Mouse (Mus musculus) neutrophil, adult 83 days (primary cell): ENCODE results near the gene Ralgapb. TPM values are rescaled to one million over a fixed set of nuclear protein-coding genes. Genes with fewer than 3 reads are reported as not detected.

Source experiments
- total RNA-seq, 2 experiments: library from RNA; stranded (reverse); gene quantifications; one replicate each; pipeline ENCODE4 v1.2.4; 2023

Ralgapb gene
- 10 to 100 TPM; 44.3 to 51.2 TPM for total RNA-seq

DNA sequence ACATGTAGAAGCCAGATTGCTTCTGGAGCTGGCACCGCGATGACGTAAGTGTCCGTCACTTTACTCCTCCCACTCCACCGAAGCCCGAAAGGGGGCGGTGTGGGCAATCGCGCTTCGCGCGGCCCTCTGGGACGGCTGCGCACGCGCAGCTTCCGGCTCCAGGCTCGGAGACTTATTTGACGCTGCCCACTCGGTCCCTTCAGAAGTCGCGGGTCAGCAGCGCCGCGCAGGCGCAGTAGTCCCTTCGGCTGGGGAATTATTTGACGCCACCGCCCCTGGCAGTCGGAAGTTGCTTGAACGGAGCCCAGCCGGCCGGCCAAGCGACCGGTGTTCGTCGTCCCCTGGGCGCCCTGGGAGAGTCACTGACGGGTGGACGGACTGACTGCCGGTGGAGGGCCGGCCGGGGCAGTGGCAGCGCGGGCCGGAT is at the start of gene Ralgapb:
Gene Ralgapb (plus strand): TSS at position 254 of the 427 bp plus-strand sequence.

DNA sequence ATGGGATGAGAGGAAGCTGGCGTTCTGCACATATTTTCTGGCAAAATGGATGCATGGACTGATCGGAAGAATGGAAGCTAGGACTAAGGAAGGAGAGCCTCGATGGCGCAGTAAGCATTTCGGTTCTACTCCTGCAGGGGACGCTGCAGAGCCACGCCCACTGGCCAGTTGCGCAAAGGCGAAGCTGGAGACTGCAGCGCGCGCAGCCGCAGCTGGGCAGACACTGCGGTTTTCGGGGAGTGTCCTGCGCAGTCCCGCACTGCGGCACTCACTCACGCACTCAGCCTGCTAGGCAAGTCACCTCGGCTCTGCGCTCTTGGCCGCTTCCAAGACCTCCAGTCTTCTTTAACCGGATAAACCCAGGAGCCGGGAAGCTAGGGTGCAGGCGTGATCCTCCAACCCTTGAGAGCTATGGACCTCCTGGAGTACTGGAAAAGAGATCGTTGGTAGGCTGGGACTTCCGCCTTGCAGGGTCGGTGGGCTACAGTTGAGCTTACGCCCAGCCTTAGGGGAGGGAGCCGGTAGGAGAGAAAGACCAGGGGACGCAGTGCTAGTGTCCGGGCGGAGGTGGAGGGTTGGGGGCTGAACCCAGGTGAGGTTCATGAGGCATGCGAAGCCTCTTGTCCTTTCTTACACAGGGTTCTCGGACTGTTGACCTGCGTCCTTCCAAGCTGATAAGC is 34.1 kb upstream of the Ralgapb start, which contains the start of gene Snhg11:
Gene Snhg11 (plus strand): TSS at position 196 of the 680 bp plus-strand sequence.

DNA sequence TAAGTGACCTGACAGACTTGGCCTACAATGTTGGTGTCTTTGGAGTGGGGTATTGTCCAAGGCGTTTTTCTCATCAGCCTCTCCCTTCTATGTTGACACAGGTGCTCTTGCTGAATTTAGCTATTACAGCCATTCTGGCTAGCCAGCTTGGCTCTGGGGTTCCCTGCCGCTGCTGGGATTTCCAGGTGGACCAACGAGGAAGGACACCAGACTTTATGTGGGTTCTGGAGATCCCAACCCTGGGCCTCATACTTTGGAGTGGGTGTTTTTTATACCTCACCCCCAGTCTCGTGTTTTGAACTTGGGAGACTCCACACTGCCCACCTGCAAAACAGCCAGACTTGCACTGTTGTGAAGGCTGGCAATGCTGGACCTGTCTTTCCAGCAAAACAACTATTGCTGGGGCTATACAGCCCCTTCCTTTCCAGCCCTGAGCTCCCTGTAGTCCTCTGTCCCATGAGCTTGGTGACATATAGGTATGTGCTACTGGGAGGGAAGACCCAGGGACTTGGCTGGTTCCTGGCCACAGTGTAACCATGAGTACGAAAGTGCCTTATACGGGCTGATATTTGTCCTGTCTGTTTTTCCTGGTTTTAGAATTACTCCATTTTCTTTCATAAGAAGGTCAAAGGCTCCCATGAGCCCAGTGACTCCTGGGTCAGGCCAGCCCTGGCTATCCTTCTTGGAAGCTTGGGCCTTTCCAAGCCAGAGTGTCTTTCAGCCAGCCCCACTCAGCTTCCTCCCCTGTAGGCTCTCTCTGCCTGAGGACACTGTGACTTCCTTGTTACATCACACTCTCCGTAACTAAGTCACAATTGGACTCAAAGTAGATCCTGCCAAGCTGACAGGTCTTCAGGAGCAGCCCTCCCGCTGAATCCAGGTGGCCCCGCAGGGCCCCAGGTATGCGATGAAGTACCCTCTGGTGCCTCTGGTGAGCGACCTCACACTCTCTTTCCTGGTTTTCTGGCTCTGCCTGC is 92.5 kb downstream of the Ralgapb start, which contains the start of gene Adig:
Gene Adig (plus strand): TSS at position 777 of the 977 bp plus-strand sequence.

DNA sequence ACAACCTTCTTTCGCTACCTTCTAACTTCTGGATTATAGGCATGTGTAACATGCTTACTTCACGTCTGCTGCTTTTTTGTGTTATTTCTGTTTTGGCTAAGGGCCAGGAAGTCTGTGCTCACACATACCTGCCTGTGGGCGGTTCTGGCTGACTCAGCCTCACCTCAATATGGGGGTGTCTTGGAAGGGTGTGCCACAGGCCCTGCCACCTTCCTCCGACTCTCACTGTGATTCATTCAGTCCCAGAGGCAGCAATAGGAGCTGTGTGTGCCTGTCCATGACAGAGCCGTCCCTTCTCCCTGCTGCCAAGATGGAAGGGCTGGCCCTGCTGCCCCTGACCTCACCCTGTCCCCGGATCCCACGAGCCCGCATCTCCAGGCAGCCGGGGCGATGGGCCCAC is 102.9 kb downstream of the Ralgapb start, which contains the start of gene Arhgap40:
Gene Arhgap40 (plus strand): TSS at position 269 of the 400 bp plus-strand sequence.

Other genes starting within 250 kb of the Ralgapb start
- gene D630003M21Rik, start 180.6 kb upstream of the Ralgapb start, total RNA-seq: not detected
- not detected for gene Bpi, start 151.8 kb upstream of the Ralgapb start, total RNA-seq
- 10 to 100 TPM; 60.8 to 64.5 TPM for gene Lbp, start 103.4 kb upstream of the Ralgapb start, total RNA-seq
- gene Snhg11, start 34.2 kb upstream of the Ralgapb start, total RNA-seq: not detected
- not detected for gene Adig, start 92.8 kb downstream of the Ralgapb start, total RNA-seq
- not detected for gene Arhgap40, start 102.9 kb downstream of the Ralgapb start, total RNA-seq
- gene Slc32a1, start 200.9 kb downstream of the Ralgapb start, total RNA-seq: under 1 TPM; 0.46 to 0.60 TPM
- gene Actr5, start 215.0 kb downstream of the Ralgapb start, total RNA-seq: 10 to 100 TPM; 16.0 to 19.8 TPM